Mouse (Mus musculus) ES-E14 (cell line): ENCODE measurements around the gene Slc30a4. TPM values are rescaled to one million over a fixed set of nuclear protein-coding genes. Genes with fewer than 3 reads are reported as not detected.

Experiments used
- DNase-seq: peaks from one replicate; pipeline ENCODE4 v3.0.0-alpha.2; 2013; ENCODE audit warnings: low read depth, low spot score
- H3K27ac ChIP-seq: 2 replicates; pipeline ENCODE4 v1.5.1; 2012; ENCODE audit warnings: low read depth, mild to moderate bottlenecking, low read length, moderate library complexity, mixed read lengths; ENCODE audit not compliant: poor library complexity, insufficient read depth, severe bottlenecking
- H3K36me3 ChIP-seq: 2 replicates; pipeline ENCODE4 v1.6.1; 2012; ENCODE audit warnings: mild to moderate bottlenecking, low read length, moderate library complexity, mixed read lengths; ENCODE audit not compliant: control insufficient read depth, poor library complexity, insufficient read depth, severe bottlenecking
- H3K4me1 ChIP-seq, 2 experiments: fragments of 150-350 bp in 1 of 2; sonication (generic) in 1 of 2; 2 replicates each; pipeline ENCODE4 v1.6.1; 2012; ENCODE audit warnings: low read length in 2 of 2, mild to moderate bottlenecking in 1 of 2, mixed read lengths in 1 of 2; ENCODE audit not compliant: control insufficient read depth in 2 of 2, insufficient read depth in 2 of 2, poor library complexity in 1 of 2
- H3K4me3 ChIP-seq, 2 experiments: fragments of 150-350 bp in 1 of 2; sonication (generic) in 1 of 2; 2 replicates each; pipeline ENCODE4 v1.5.1; 2012; ENCODE audit warnings: low read length in 2 of 2, low read depth in 1 of 2, mild to moderate bottlenecking in 1 of 2, mixed read lengths in 1 of 2; ENCODE audit not compliant: insufficient read depth in 1 of 2, poor library complexity in 1 of 2, severe bottlenecking in 1 of 2
- H3K9ac ChIP-seq: 2 replicates; pipeline ENCODE4 v1.6.1; 2012; ENCODE audit warnings: low read depth, mild to moderate bottlenecking, low read length, mixed read lengths; ENCODE audit not compliant: poor library complexity, insufficient read depth, severe bottlenecking
- H3K9me3 ChIP-seq: fragments of 150-350 bp; sonication (generic); 2 replicates; pipeline ENCODE4 v1.6.1; 2012; ENCODE audit warnings: low read depth, mild to moderate bottlenecking, low read length; ENCODE audit not compliant: control insufficient read depth, insufficient read depth
- CHD2 ChIP-seq: IDR thresholded peaks from 2 replicates; pipeline ENCODE4 v1.6.1; 2014; ENCODE audit warnings: mild to moderate bottlenecking, low read depth, low read length, inconsistent platforms
- HCFC1 ChIP-seq: IDR thresholded peaks from 2 replicates; pipeline ENCODE4 v1.6.1; 2012; ENCODE audit warnings: low read length, inconsistent platforms, borderline replicate concordance; ENCODE audit not compliant: insufficient read depth
- MAFK ChIP-seq: IDR thresholded peaks from 2 replicates; pipeline ENCODE4 v1.6.1; 2014; ENCODE audit warnings: mild to moderate bottlenecking, low read depth, low read length, inconsistent platforms; ENCODE audit not compliant: insufficient read depth
- ZC3H11A ChIP-seq: IDR thresholded peaks from 2 replicates; pipeline ENCODE4 v1.6.1; 2012; ENCODE audit warnings: low read depth, mild to moderate bottlenecking, inconsistent platforms, low read length, borderline replicate concordance
- ZNF384 ChIP-seq: IDR thresholded peaks from 2 replicates; pipeline ENCODE4 v1.6.1; 2012; ENCODE audit warnings: low read depth, low read length, inconsistent platforms
- in situ Hi-C, 2 experiments: fragments of 600-800 bp; cut with MboI; formaldehyde crosslinking; loops; one replicate each; pipeline ENCODE4 v1.15.1; 2025; ENCODE audit warnings: low sequenced_read_pairs in 2 of 2, inconsistent platforms in 1 of 2; ENCODE audit not compliant: unreplicated experiment in 2 of 2
- total RNA-seq: library from RNA; depleted of rRNA; stranded (reverse); fragments of 300-350 nt; gene quantifications from 2 replicates; pipeline ENCODE4 v1.2.3, GENCODE M21; 2012

Slc30a4 gene
- total RNA-seq, 1 experiment: 8.6 TPM

GRCm38 (mm10) chr2:122715148-122715692 lies 12.8 kb upstream of the Slc30a4 start:
- Histone ChIP-seq H3K4me1 (no peaks in the 10 kb centered on the region), H3K27ac (no peak overlapping the region), H3K4me3 (no peak overlapping the region), H3K36me3 (no peaks in the 10 kb centered on the region), H3K9me3 (no peaks in the 10 kb centered on the region), H3K9ac (no peak overlapping the region)
- in situ Hi-C loops: no loop called here
- TF ChIP-seq ZC3H11A: no peak
- no peak for TF ChIP-seq MAFK
- DNase-seq: no peak

- Histone ChIP-seq H3K4me1 (no peaks in the 10 kb centered on the region), H3K36me3 (no peaks in the 10 kb centered on the region), H3K4me3 (no peak overlapping the region), H3K9me3 (no peaks in the 10 kb centered on the region), H3K27ac (no peak overlapping the region), H3K9ac (no peak overlapping the region)
- TF ChIP-seq ZC3H11A (no peak), CHD2 (no peak), ZNF384 (no peak), HCFC1 (no peak), MAFK (no peak)
- in situ Hi-C loops: no loop called here
- DNase-seq: no peak
Measured at GRCm38 (mm10) chr2:122712848-122713247, 10.4 kb upstream of the Slc30a4 start.

- Histone ChIP-seq H3K36me3 (no peaks in the 10 kb centered on the region), H3K4me3 (no peak overlapping the region), H3K9me3 (no peaks in the 10 kb centered on the region), H3K4me1 (no peaks in the 10 kb centered on the region), H3K27ac (no peak overlapping the region), H3K9ac (no peak overlapping the region)
- in situ Hi-C loops: no loop called here
- no peak for TF ChIP-seq MAFK
- TF ChIP-seq ZNF384: no peak
- TF ChIP-seq ZC3H11A: no peak
- no peak for TF ChIP-seq HCFC1
- no peak for TF ChIP-seq CHD2
- DNase-seq: no peak
Measured at GRCm38 (mm10) chr2:122711911-122712310, 9.4 kb upstream of the Slc30a4 start.

GRCm38 (mm10) chr2:122709156-122709555 lies 6.7 kb upstream of the Slc30a4 start:
- H3K4me3 ChIP-seq: no peak overlapping the region
- no peaks in the 10 kb centered on the region for H3K36me3 ChIP-seq
- H3K4me1 ChIP-seq: no peaks in the 10 kb centered on the region
- H3K27ac ChIP-seq: no peak overlapping the region
- no peak overlapping the region for H3K9ac ChIP-seq
- no peaks in the 10 kb centered on the region for H3K9me3 ChIP-seq
- DNase-seq: no peak
- in situ Hi-C loops: no loop called here
- TF ChIP-seq ZNF384: no peak

GRCm38 (mm10) chr2:122708080-122708479 lies 5.6 kb upstream of the Slc30a4 start:
- DNase-seq: no peak
- no peak overlapping the region for H3K27ac ChIP-seq
- H3K36me3 ChIP-seq: no peaks in the 10 kb centered on the region
- no peaks in the 10 kb centered on the region for H3K4me1 ChIP-seq
- H3K9ac ChIP-seq: no peak overlapping the region
- no peak overlapping the region for H3K4me3 ChIP-seq
- no peaks in the 10 kb centered on the region for H3K9me3 ChIP-seq
- TF ChIP-seq ZNF384: no peak
- no peak for TF ChIP-seq HCFC1
- TF ChIP-seq CHD2: no peak
- no peak for TF ChIP-seq MAFK
- no peak for TF ChIP-seq ZC3H11A
- in situ Hi-C loops: no loop called here
